Mouse (Mus musculus): ENCODE measurements at regions not wholly inside any gene's neighbourhood (a gene's known extent, or its start where the extent isn't known, plus 50 kb on each side); places are given as distances from the start of the nearest gene placed in this dataset. TPM values are rescaled to one million over a fixed set of nuclear protein-coding genes. Genes with fewer than 3 reads are reported as not detected.
A peak's percentile ranks its signal among the peaks of the same experiment; 100 is the strongest.

- Histone ChIP-seq H3K4me2 (ENCODE audit: low read depth) (no peak overlapping the region), H3K27ac (ENCODE audit: low read depth, low read length) (peak overlapping the region; percentile 29; the same call in 1 of the 2 replicates)
- 40% methylated on average over 13 of the region's 13 CpGs for WGBS
These were observed 751.9 kb downstream of the Bcl11a start for GRCm38 (mm10) chr11:24829578-24830401.

GRCm38 (mm10) chr11:24830484-24830883 is 752.6 kb downstream of the Bcl11a start:
- 67% methylated on average over 2 of the region's 2 CpGs for WGBS
- Histone ChIP-seq H3K4me1 (ENCODE audit: control insufficient read depth, insufficient read depth, low read length) (peaks cover 5% of the 10 kb centered on the region; the same call in 1 of the 2 replicates), H3K9me3 (ENCODE audit: control insufficient read depth, low read length) (no peaks in the 10 kb centered on the region), H3K9ac (ENCODE audit: low read length) (no peak overlapping the region), H3K27me3 (ENCODE audit: control insufficient read depth, insufficient read depth, low read length) (no peaks in the 10 kb centered on the region), H3K36me3 (ENCODE audit: control insufficient read depth, insufficient read depth, low read length) (no peaks in the 10 kb centered on the region), H3K4me3 (ENCODE audit: low read depth, low read length) (no peak overlapping the region), H3K27ac (ENCODE audit: low read depth, low read length) (no peak overlapping the region), H3K4me2 (ENCODE audit: low read depth) (no peak overlapping the region)
- ATAC-seq (ENCODE audit: insufficient read depth, low FRiP score, low TSS enrichment) (no peak), DNase-seq (ENCODE audit: low spot score) (peak; percentile 16)

More at GRCm38 (mm10) chr11:24829578-24830401, 751.9 kb downstream of the Bcl11a start:
- Histone ChIP-seq H3K27me3 (ENCODE audit: control insufficient read depth, insufficient read depth, low read length) (no peaks in the 10 kb centered on the region), H3K4me1 (ENCODE audit: control insufficient read depth, insufficient read depth, low read length) (peaks cover 5% of the 10 kb centered on the region; the same call in 1 of the 2 replicates), H3K9ac (ENCODE audit: low read length) (peak overlapping the region; percentile 33; the same call in 1 of the 2 replicates), H3K4me3 (ENCODE audit: low read depth, low read length) (no peak overlapping the region), H3K36me3 (ENCODE audit: control insufficient read depth, insufficient read depth, low read length) (no peaks in the 10 kb centered on the region), H3K9me3 (ENCODE audit: control insufficient read depth, low read length) (no peaks in the 10 kb centered on the region)
- DNase-seq (ENCODE audit: low spot score) (peak; percentile 37), ATAC-seq (ENCODE audit: insufficient read depth, low FRiP score, low TSS enrichment) (peak; percentile 60; the same call in 1 of the 2 replicates)

GRCm38 (mm10) chr11:24843839-24844738 is 766.2 kb downstream of the Bcl11a start:
- no peaks in the 10 kb centered on the region for H3K9me3 ChIP-seq (ENCODE audit: control insufficient read depth, low read length)
- no peak overlapping the region for H3K27ac ChIP-seq (ENCODE audit: low read depth, low read length)
- no peak for DNase-seq (ENCODE audit: low spot score)
- no peaks in the 10 kb centered on the region for H3K4me1 ChIP-seq (ENCODE audit: control insufficient read depth, insufficient read depth, low read length)
- no peaks in the 10 kb centered on the region for H3K27me3 ChIP-seq (ENCODE audit: control insufficient read depth, insufficient read depth, low read length)
- H3K4me3 ChIP-seq (ENCODE audit: low read depth, low read length) = no peak overlapping the region
- no peak for ATAC-seq (ENCODE audit: insufficient read depth, low FRiP score, low TSS enrichment)
- H3K36me3 ChIP-seq (ENCODE audit: control insufficient read depth, insufficient read depth, low read length) = no peaks in the 10 kb centered on the region
- WGBS = 87% methylated on average over 2 of the region's 2 CpGs
- H3K9ac ChIP-seq (ENCODE audit: low read length) = no peak overlapping the region
- no peak overlapping the region for H3K4me2 ChIP-seq (ENCODE audit: low read depth)

GRCm38 (mm10) chr11:24856991-24857390 is 779.1 kb downstream of the Bcl11a start:
- no peak for DNase-seq (ENCODE audit: low spot score)
- H3K36me3 ChIP-seq (ENCODE audit: control insufficient read depth, insufficient read depth, low read length) = no peaks in the 10 kb centered on the region
- no peak overlapping the region for H3K4me2 ChIP-seq (ENCODE audit: low read depth)
- H3K4me3 ChIP-seq (ENCODE audit: low read depth, low read length) = no peak overlapping the region
- no peaks in the 10 kb centered on the region for H3K27me3 ChIP-seq (ENCODE audit: control insufficient read depth, insufficient read depth, low read length)
- H3K9me3 ChIP-seq (ENCODE audit: control insufficient read depth, low read length) = no peaks in the 10 kb centered on the region
- WGBS = 90% methylated on average over 6 of the region's 6 CpGs
- no peak for ATAC-seq (ENCODE audit: insufficient read depth, low FRiP score, low TSS enrichment)
- H3K4me1 ChIP-seq (ENCODE audit: control insufficient read depth, insufficient read depth, low read length) = no peaks in the 10 kb centered on the region
- no peak overlapping the region for H3K27ac ChIP-seq (ENCODE audit: low read depth, low read length)
- H3K9ac ChIP-seq (ENCODE audit: low read length) = no peak overlapping the region

GRCm38 (mm10) chr11:24864637-24865036 is 786.8 kb downstream of the Bcl11a start:
- Histone ChIP-seq H3K4me1 (ENCODE audit: control insufficient read depth, insufficient read depth, low read length) (no peaks in the 10 kb centered on the region), H3K4me3 (ENCODE audit: low read depth, low read length) (no peak overlapping the region), H3K4me2 (ENCODE audit: low read depth) (no peak overlapping the region), H3K9ac (ENCODE audit: low read length) (no peak overlapping the region), H3K9me3 (ENCODE audit: control insufficient read depth, low read length) (no peaks in the 10 kb centered on the region), H3K36me3 (ENCODE audit: control insufficient read depth, insufficient read depth, low read length) (no peaks in the 10 kb centered on the region), H3K27ac (ENCODE audit: low read depth, low read length) (no peak overlapping the region), H3K27me3 (ENCODE audit: control insufficient read depth, insufficient read depth, low read length) (no peaks in the 10 kb centered on the region)
- DNase-seq (ENCODE audit: low spot score) (peak; percentile 12), ATAC-seq (ENCODE audit: insufficient read depth, low FRiP score, low TSS enrichment) (no peak)
- 67% methylated on average over 11 of the region's 11 CpGs for WGBS

GRCm38 (mm10) chr11:24865067-24865796 is 787.4 kb downstream of the Bcl11a start:
- Histone ChIP-seq H3K4me3 (ENCODE audit: low read depth, low read length) (no peak overlapping the region), H3K9me3 (ENCODE audit: control insufficient read depth, low read length) (no peaks in the 10 kb centered on the region), H3K27me3 (ENCODE audit: control insufficient read depth, insufficient read depth, low read length) (no peaks in the 10 kb centered on the region), H3K9ac (ENCODE audit: low read length) (no peak overlapping the region), H3K36me3 (ENCODE audit: control insufficient read depth, insufficient read depth, low read length) (no peaks in the 10 kb centered on the region), H3K4me1 (ENCODE audit: control insufficient read depth, insufficient read depth, low read length) (no peaks in the 10 kb centered on the region), H3K4me2 (ENCODE audit: low read depth) (no peak overlapping the region), H3K27ac (ENCODE audit: low read depth, low read length) (no peak overlapping the region)
- 72% methylated on average over 3 of the region's 3 CpGs for WGBS
- ATAC-seq (ENCODE audit: insufficient read depth, low FRiP score, low TSS enrichment) (no peak), DNase-seq (ENCODE audit: low spot score) (no peak)

Small RNA genes lying in the stretch of these regions (microRNA-seq; reads per million reads assigned to microRNA genes)
- not detected for gene Gm25507
